Mouse (Mus musculus) T-helper 17 cell (primary cell): ENCODE results near the gene Garnl3.
"Not testable (repeated sequence)": the region's sequence is repeated elsewhere in the genome, so short reads cannot be mapped to it uniquely, and the experiment has no call there.

Experiments used
- in situ Hi-C, 2 experiments: fragments of 300-600 bp; cut with MboI, MseI; formaldehyde crosslinking; loops; 1 replicate in 1 of 2; 2 replicates in 1 of 2; pipeline ENCODE4 v1.15.1; 2025; ENCODE audit warnings: high pct_unique_total_duplicates in 2 of 2

Gene Garnl3

GRCm38 (mm10) chr2:33090620-33091520 lies 40.6 kb downstream of the Garnl3 start:
- in situ Hi-C loops: no loop called here

GRCm38 (mm10) chr2:33090033-33090400 lies 41.4 kb downstream of the Garnl3 start:
- in situ Hi-C loops: not testable (repeated sequence)

GRCm38 (mm10) chr2:33089356-33090032 lies 42.0 kb downstream of the Garnl3 start:
- in situ Hi-C loops: no loop called here

GRCm38 (mm10) chr2:33086671-33087363 lies 44.6 kb downstream of the Garnl3 start:
- in situ Hi-C loops: no loop called here

GRCm38 (mm10) chr2:33086016-33086596 lies 45.3 kb downstream of the Garnl3 start:
- in situ Hi-C loops: no loop called here

- in situ Hi-C loops: no loop called here
These were observed 47.2 kb downstream of the Garnl3 start for GRCm38 (mm10) chr2:33084221-33084620.

GRCm38 (mm10) chr2:33080166-33080565 lies 51.3 kb downstream of the Garnl3 start:
- in situ Hi-C loops: no loop called here

GRCm38 (mm10) chr2:33077252-33077651 lies 54.2 kb downstream of the Garnl3 start:
- in situ Hi-C loops: no loop called here

- in situ Hi-C loops: loop anchor here in 1 of 2 experiments (25.0 kb wide), 1 partner anchor 1262 kb away; no protein-coding TSS in a partner anchor
These were observed 56.5 kb downstream of the Garnl3 start for GRCm38 (mm10) chr2:33074931-33075330.

- in situ Hi-C loops: loop anchor here in 1 of 2 experiments (25.0 kb wide), 1 partner anchor 1263 kb away; no protein-coding TSS in a partner anchor
These were observed 57.3 kb downstream of the Garnl3 start for GRCm38 (mm10) chr2:33074188-33074587.

GRCm38 (mm10) chr2:33072333-33072732 lies 59.1 kb downstream of the Garnl3 start:
- in situ Hi-C loops: loop anchor here in 1 of 2 experiments (25.0 kb wide), 1 partner anchor 1265 kb away; no protein-coding TSS in a partner anchor

GRCm38 (mm10) chr2:33065610-33066009 lies 65.8 kb downstream of the Garnl3 start:
- in situ Hi-C loops: loop anchor here in 1 of 2 experiments (25.0 kb wide), 1 partner anchor 1272 kb away; no protein-coding TSS in a partner anchor

GRCm38 (mm10) chr2:33062744-33063143 lies 68.7 kb downstream of the Garnl3 start:
- in situ Hi-C loops: loop anchor here in 1 of 2 experiments (25.0 kb wide), 1 partner anchor 1275 kb away; no protein-coding TSS in a partner anchor

- in situ Hi-C loops: loop anchor here (10.0 to 25.0 kb wide), 2 partner anchors 1278 to 1664 kb away; no protein-coding TSS in a partner anchor
These were observed 72.5 kb downstream of the Garnl3 start for GRCm38 (mm10) chr2:33058926-33059325.

GRCm38 (mm10) chr2:33057514-33057913 lies 73.9 kb downstream of the Garnl3 start:
- in situ Hi-C loops: loop anchor here (10.0 to 25.0 kb wide), 2 partner anchors 1280 to 1663 kb away; no protein-coding TSS in a partner anchor

GRCm38 (mm10) chr2:33053966-33054365 lies 77.5 kb downstream of the Garnl3 start:
- in situ Hi-C loops: loop anchor here (10.0 to 25.0 kb wide), 2 partner anchors 1283 to 1659 kb away; no protein-coding TSS in a partner anchor

GRCm38 (mm10) chr2:33047360-33047759 lies 84.1 kb downstream of the Garnl3 start:
- in situ Hi-C loops: loop anchor here in 1 of 2 experiments (10.0 kb wide), 1 partner anchor 1973 kb away; no protein-coding TSS in a partner anchor

GRCm38 (mm10) chr2:33046919-33047318 lies 84.5 kb downstream of the Garnl3 start:
- in situ Hi-C loops: loop anchor here in 1 of 2 experiments (10.0 kb wide), 1 partner anchor 1972 kb away; no protein-coding TSS in a partner anchor

GRCm38 (mm10) chr2:33045899-33046298 lies 85.6 kb downstream of the Garnl3 start:
- in situ Hi-C loops: loop anchor here in 1 of 2 experiments (10.0 kb wide), 1 partner anchor 1971 kb away; no protein-coding TSS in a partner anchor

GRCm38 (mm10) chr2:33042781-33043180 lies 88.7 kb downstream of the Garnl3 start:
- in situ Hi-C loops: loop anchor here in 1 of 2 experiments (10.0 kb wide), 1 partner anchor 1968 kb away; no protein-coding TSS in a partner anchor
